Mouse (Mus musculus) adrenal gland, postnatal 14 days (tissue): ENCODE data around the gene Fdx1. TPM values are rescaled to one million over a fixed set of nuclear protein-coding genes. Genes with fewer than 3 reads are reported as not detected.

ENCODE experiments used
- DNase-seq: peaks from one replicate; pipeline ENCODE4 v3.0.0; 2021; ENCODE audit warnings: mixed read lengths
- total RNA-seq: library from RNA; stranded (reverse); gene quantifications from 2 replicates; pipeline ENCODE4 v1.2.3, GENCODE M21; 2021

The Fdx1 gene
- total RNA-seq, 1 experiment from 2014 or later: 2,022 TPM

- peak; percentile 72 for DNase-seq
Measured at GRCm38 (mm10) chr9:51964110-51964509, 754 bp upstream of the Fdx1 start.

GRCm38 (mm10) chr9:51961190-51961909, 2.0 kb downstream of the Fdx1 start:
- DNase-seq: peak; percentile 23

GRCm38 (mm10) chr9:51960331-51960730, 3.0 kb downstream of the Fdx1 start:
- no peak for DNase-seq

GRCm38 (mm10) chr9:51958981-51959380, 4.4 kb downstream of the Fdx1 start:
- no peak for DNase-seq

DNA sequence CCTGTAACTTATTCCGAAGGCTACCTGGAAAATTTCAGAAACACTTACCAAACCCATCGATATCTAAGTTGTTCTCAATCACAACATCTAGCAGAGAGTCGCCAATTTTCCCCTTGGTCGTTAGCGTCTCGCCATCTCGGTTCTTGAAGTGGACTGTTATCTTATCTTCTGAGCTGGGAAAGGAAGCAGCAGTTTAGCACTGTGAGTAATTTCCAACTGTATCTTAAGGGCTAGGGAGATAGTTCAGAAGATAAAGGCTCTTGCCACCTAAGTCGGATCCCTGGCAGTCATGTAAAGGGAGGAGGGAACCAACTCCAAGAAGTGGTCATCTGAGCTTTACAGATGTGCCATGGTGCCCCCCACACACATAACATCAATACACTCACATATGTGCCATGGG, 6.3 kb downstream of the Fdx1 start:
- no peak for DNase-seq

GRCm38 (mm10) chr9:51956484-51956883, 6.9 kb downstream of the Fdx1 start:
- no peak for DNase-seq

DNA sequence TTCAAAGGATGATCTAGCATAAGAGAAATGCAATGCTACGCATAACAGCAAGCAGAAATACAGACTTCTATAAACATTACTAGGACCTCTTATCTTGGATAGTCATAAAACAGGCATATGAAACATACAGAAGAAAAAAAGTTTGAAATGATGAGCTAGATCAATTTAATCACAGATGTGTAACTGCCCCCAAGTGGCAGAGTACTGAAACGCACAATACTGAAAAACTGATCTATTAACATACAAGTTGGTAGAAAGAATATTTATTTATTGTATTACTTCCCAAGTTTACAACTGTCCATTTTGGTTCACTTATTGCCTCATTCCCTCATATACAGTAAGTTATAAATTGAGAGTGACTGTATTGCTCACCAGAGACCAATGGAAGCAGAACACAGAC, 12.0 kb downstream of the Fdx1 start:
- DNase-seq: no peak

DNA sequence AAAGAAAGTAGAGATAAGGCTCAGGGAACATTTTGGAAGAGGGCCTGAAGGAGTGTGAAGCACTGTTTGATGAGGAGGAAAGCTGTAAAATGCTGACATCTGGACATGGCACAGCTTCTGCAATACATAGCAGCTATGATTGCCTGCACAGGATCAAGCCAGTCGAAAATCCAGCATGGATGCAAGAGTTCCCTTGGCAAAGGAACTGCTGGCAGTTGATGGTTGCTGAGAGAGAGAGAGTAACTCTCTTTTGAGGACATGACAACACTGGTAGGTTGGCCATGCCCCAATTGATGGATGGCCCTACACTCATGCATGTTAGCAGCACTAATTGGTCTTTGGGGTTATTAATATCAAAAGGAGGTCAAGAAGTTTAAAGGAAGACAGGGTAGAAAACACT, 12.7 kb downstream of the Fdx1 start:
- DNase-seq: no peak

- no peak for DNase-seq
Measured at GRCm38 (mm10) chr9:51950225-51950624, 13.1 kb downstream of the Fdx1 start.

GRCm38 (mm10) chr9:51943934-51944333, 19.4 kb downstream of the Fdx1 start:
- no peak for DNase-seq

GRCm38 (mm10) chr9:51934641-51935040, 28.7 kb downstream of the Fdx1 start:
- DNase-seq: no peak

- DNase-seq: no peak
Measured at GRCm38 (mm10) chr9:51931997-51932396, 31.4 kb downstream of the Fdx1 start.

GRCm38 (mm10) chr9:51931054-51931690, 32.2 kb downstream of the Fdx1 start:
- peak; percentile 53 for DNase-seq

- DNase-seq: no peak
Measured at GRCm38 (mm10) chr9:51929972-51930371, 33.4 kb downstream of the Fdx1 start.

DNA sequence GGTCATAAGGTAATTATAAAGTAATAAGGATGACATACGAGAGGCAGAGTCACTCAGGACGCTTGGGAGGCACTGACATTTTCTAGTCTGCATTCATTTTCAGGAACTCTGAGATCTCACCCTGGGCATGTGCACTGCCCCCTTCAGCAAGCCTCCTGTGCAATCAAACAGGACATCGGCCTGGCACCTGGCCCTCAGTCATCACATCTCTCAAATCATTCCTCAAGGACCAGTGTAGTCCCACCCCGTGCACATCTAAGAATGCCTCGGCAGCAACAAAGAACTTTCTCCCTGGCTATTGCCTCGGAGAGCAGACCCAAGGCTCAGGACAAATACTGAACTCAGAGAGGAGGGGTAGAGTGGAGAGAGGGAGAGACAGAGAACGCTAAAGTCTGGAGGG, 34.7 kb downstream of the Fdx1 start:
- DNase-seq: peak; percentile 53

DNA sequence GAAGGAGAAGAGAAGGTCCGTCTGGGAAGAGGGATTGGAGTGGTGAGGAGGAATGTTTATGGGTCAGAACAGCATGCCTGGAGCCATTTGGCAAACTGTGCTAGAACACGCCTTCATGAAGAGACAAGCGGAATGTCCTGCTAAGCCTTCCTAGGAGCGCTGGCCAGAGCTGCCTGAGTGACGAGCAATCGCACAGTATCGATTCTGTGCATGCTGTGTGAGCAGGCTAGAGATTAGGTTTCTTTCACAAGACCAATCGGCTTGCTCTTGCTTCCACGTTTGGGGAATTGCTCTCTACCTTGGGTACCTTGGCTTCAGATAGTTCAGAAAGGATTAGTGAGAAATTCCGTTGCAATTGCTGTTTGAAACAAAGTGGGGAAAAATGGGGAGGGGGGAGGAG, 35.2 kb downstream of the Fdx1 start:
- no peak for DNase-seq

DNA sequence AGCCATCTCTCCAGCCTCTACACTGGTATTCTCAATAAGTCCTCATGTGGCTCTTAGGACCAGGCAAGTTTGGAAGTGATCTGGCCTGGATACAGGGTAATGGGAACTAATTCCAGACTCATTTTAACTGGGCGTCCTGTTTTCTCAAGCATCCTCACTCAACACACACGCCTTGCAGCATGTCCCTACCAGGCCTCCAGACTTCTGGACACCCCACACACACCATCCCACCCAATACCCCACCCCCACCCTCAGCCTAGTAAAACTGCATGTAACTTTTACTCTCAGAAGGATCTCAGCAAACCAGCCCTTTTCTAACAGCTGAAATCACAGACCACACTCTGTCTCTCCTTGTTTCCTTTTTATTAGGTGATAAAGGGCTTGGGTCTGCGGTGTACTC, 35.7 kb downstream of the Fdx1 start:
- no peak for DNase-seq

DNA sequence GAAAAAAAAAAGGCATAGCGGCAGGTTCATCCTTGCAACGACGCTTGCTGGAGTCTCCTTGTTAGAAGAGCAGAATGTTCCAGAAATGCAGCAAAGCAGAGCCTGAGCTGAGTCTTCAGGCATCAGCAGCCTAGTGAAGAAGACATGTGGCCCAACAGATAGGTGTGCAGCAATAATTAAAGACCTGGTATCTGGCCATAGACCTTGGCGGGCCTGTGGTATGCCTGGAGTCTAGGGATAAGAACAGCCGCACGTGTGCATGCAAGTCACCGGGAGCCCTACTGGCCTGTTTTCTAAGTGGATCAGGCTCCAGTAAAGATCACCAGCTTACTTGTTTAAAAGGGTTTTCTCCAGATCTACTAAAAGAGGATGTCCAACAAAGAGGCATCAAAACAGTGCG, 36.7 kb downstream of the Fdx1 start:
- no peak for DNase-seq

- DNase-seq: no peak
Measured at GRCm38 (mm10) chr9:51924551-51925081, 38.7 kb downstream of the Fdx1 start.

DNA sequence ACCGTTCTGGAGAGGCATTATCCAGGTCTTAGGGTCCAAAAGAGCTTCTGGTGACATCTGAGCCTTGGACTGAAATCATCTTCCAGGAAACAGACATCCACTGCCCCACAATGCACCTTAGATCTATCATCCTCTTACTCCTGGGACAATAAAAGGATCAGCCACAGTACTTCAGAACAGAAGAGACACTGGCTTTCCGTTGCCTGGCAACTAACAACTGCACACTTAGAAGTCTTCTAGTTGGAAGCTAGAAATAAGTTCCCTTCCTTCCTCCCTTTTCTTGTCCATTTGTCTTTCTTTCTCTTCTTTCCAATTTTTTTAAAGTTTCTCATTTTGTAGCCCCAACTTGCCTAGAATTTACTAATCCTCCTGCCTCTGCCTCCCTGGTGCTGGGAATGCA, 40.6 kb downstream of the Fdx1 start:
- DNase-seq: no peak

DNA sequence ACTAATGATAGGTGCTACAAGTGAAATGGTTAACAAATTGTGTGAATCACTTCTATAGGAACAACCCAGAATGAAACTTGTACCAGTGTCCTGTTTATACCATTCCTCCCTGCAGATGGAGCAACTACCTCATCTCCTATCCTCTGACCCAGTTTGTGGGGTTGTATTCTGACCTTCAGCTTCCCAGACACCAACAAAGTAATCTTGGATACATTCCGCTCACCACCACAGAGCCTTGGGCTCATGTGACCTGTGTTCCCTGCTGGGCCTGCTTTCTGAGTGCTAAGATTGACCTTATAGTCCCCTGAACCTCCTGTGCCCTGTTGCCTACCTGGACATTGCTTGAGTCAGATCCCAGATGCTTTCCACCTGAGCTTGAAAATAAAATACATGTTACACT, 47.8 kb downstream of the Fdx1 start:
- DNase-seq: peak; percentile 50

DNA sequence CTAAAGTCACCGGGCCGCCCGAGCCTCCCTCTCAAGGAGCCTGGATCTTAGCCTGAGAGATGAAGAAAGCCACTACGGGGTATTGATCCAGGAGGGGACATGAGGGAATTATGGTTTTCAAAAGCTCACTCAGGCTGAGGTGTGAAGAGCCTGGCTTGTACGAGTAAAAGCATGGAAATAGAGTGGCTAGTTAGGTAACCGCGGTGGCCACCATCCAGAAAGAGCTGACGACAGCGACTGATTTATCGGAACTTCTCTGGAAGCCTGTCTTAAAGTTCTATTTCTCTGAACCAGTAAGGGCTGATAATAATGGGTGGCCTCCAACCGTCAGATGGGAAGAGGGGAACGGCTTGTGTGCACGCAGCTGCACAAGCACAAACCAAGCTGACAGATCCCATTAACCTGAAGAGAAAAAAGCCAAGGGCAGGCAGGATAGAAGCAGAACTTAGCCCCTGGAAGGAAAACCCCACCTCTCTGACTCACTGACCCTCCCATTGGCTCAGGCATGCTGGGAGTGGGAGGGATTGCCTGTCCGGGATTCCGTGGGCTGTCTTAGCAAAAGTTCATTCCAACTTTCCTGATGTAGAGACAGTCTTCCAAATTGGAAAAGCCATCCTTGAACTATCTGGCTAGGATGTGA, 48.8 kb downstream of the Fdx1 start:
- DNase-seq: peak; percentile 66

GRCm38 (mm10) chr9:51908838-51909237, 54.5 kb downstream of the Fdx1 start:
- DNase-seq: peak; percentile 77
